Mouse (Mus musculus) stomach, postnatal 0 days (tissue): ENCODE data around the gene Mpo.

ENCODE experiments used
- CTCF ChIP-seq: IDR thresholded peaks from 2 replicates; pipeline ENCODE4 v1.5.1; 2016; ENCODE audit warnings: antibody characterized with exemption, low read depth, mild to moderate bottlenecking, moderate library complexity
- EP300 ChIP-seq: optimal IDR thresholded peaks from 2 replicates; pipeline ENCODE3; 2016; ENCODE audit warnings: antibody characterized with exemption

- TF ChIP-seq CTCF (no peak), EP300 (no peak)
Measured at GRCm38 (mm10) chr11:87821502-87821901, 28.1 kb downstream of the Mpo start.
